Mouse (Mus musculus) midbrain, embryonic 11.5 days (tissue): ENCODE measurements at regions not wholly inside any gene's neighbourhood (a gene's known extent, or its start where the extent isn't known, plus 50 kb on each side); places are given as distances from the start of the nearest gene placed in this dataset.

ENCODE experiments used
- ATAC-seq: fragments of 200-750 bp; cut with Nextera tagmentation; 2 replicates; pipeline ENCODE4 v1.8.0; 2017; ENCODE audit warnings: moderate TSS enrichment, moderate library complexity; ENCODE audit not compliant: low FRiP score
- DNase-seq: peaks from one replicate; pipeline ENCODE4 v3.0.0; 2015; ENCODE audit warnings: low spot score; ENCODE audit errors: missing footprints
- H3K27ac ChIP-seq: fragments of 300-500 bp; sonication (generic); 2 replicates; pipeline ENCODE4 v1.5.1; 2014; ENCODE audit warnings: low read depth, low read length
- H3K27me3 ChIP-seq: fragments of 300-500 bp; sonication (generic); 2 replicates; pipeline ENCODE4 v1.6.1; 2014; ENCODE audit warnings: mild to moderate bottlenecking, low read length, moderate library complexity, mixed read lengths; ENCODE audit not compliant: control insufficient read depth, insufficient read depth
- H3K36me3 ChIP-seq: fragments of 300-500 bp; sonication (generic); 2 replicates; pipeline ENCODE4 v1.6.1; 2014; ENCODE audit warnings: mild to moderate bottlenecking, low read length, moderate library complexity, mixed read lengths; ENCODE audit not compliant: control insufficient read depth, insufficient read depth
- H3K4me1 ChIP-seq: fragments of 300-500 bp; sonication (generic); 2 replicates; pipeline ENCODE4 v1.6.1; 2014; ENCODE audit warnings: low read length; ENCODE audit not compliant: control insufficient read depth, insufficient read depth
- H3K4me2 ChIP-seq: fragments of 300-500 bp; sonication (generic); 2 replicates; pipeline ENCODE4 v1.6.1; 2014; ENCODE audit warnings: mild to moderate bottlenecking, moderate library complexity
- H3K4me3 ChIP-seq: fragments of 300-500 bp; sonication (generic); 2 replicates; pipeline ENCODE4 v1.5.1; 2014; ENCODE audit warnings: low read depth, low read length
- H3K9ac ChIP-seq: fragments of 300-500 bp; sonication (generic); 2 replicates; pipeline ENCODE4 v1.6.1; 2014; ENCODE audit warnings: low read length
- H3K9me3 ChIP-seq: fragments of 300-500 bp; sonication (generic); 2 replicates; pipeline ENCODE4 v1.6.1; 2016; ENCODE audit warnings: low read length; ENCODE audit not compliant: control insufficient read depth
- WGBS: fragments of 180-500 bp; shearing (Covaris S2); extraction: QIAGEN DNeasy Blood & Tissue Kit; methylation state at CpG from one replicate; pipeline ENCODE4 v1.1.7; 2014; 5-methylcytosine and 5-hydroxymethylcytosine counted together

- Histone ChIP-seq H3K27me3 (no peaks in the 10 kb centered on the region), H3K4me2 (no peak overlapping the region), H3K36me3 (no peaks in the 10 kb centered on the region), H3K4me1 (no peaks in the 10 kb centered on the region), H3K9ac (no peak overlapping the region), H3K9me3 (no peaks in the 10 kb centered on the region), H3K27ac (no peak overlapping the region), H3K4me3 (no peak overlapping the region)
- ATAC-seq (no peak), DNase-seq (no peak)
These were observed 1464.6 kb upstream of the Tenm4 start for GRCm38 (mm10) chr7:94706457-94706856.

- Histone ChIP-seq H3K4me2 (no peak overlapping the region), H3K27ac (no peak overlapping the region), H3K27me3 (no peaks in the 10 kb centered on the region), H3K9ac (no peak overlapping the region), H3K36me3 (no peaks in the 10 kb centered on the region), H3K4me3 (no peak overlapping the region), H3K4me1 (no peaks in the 10 kb centered on the region), H3K9me3 (no peaks in the 10 kb centered on the region)
- no peak for ATAC-seq
- 79% methylated on average over 1 of the region's 1 CpGs for WGBS
- DNase-seq, result no peak
These were observed 1437.6 kb upstream of the Tenm4 start for GRCm38 (mm10) chr7:94733433-94733832.

GRCm38 (mm10) chr7:94734741-94735140 is 1436.3 kb upstream of the Tenm4 start:
- ATAC-seq (no peak), DNase-seq (no peak)
- Histone ChIP-seq H3K27ac (no peak overlapping the region), H3K4me1 (no peaks in the 10 kb centered on the region), H3K4me3 (no peak overlapping the region), H3K27me3 (no peaks in the 10 kb centered on the region), H3K9ac (no peak overlapping the region), H3K4me2 (no peak overlapping the region), H3K9me3 (no peaks in the 10 kb centered on the region), H3K36me3 (no peaks in the 10 kb centered on the region)
- 85% methylated on average over 4 of the region's 4 CpGs for WGBS
